Mouse (Mus musculus) embryonic stem cell, embryonic (primary cell): ENCODE measurements around the gene Wrap53.

ENCODE experiments used
- CTCF ChIA-PET, 4 experiments: fragments of 300-600 bp in 2 of 4; fragments of 350-600 bp in 2 of 4; sonication (Branson Sonifier 250); formaldehyde crosslinking; loops; one replicate each; lab custom pipeline; 2022; ENCODE audit warnings: inconsistent platforms in 2 of 4; lab: Charles Lee
- POLR2A ChIA-PET, 4 experiments: fragments of 300-600 bp in 2 of 4; fragments of 350-600 bp in 2 of 4; sonication (Branson Sonifier 250); formaldehyde crosslinking; loops; one replicate each; lab custom pipeline; 2022; ENCODE audit warnings: antibody characterized with exemption in 4 of 4, inconsistent platforms in 1 of 4; lab: Charles Lee

The Wrap53 gene

DNA sequence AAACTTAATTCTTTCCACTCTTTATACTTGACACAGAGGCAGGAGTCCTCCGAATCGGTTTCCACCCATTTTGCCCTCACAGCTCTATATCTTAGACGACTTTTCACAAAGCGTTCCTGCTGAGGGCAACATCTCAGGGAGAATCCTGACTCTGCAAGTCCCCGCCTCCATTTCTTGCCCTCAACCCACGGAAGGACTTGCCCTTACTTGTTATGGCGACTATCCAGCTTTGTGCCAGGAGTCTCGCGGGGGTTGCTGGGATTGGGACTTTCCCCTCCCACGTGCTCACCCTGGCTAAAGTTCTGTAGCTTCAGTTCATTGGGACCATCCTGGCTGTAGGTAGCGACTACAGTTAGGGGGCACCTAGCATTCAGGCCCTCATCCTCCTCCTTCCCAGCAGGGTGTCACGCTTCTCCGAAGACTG is at the start of gene Wrap53, which contains the start of gene Trp53:
Gene Wrap53 (minus strand): TSS at position 165 of the 424 bp plus-strand sequence.
Gene Trp53 (plus strand): TSS at position 269 of the 424 bp plus-strand sequence.
- CTCF ChIA-PET = interaction anchor here (0.5 to 2.7 kb wide), 45 partner anchors 8 to 708 kb away, joined by 3 to 23 read pairs (median 4); partner anchors contain the start of genes Sat2 (in 2 of the 4), Atp1b2 (in 1 of the 4), Cyb5d1 (in 1 of the 4) and Efnb3 (in 1 of the 4)

DNA sequence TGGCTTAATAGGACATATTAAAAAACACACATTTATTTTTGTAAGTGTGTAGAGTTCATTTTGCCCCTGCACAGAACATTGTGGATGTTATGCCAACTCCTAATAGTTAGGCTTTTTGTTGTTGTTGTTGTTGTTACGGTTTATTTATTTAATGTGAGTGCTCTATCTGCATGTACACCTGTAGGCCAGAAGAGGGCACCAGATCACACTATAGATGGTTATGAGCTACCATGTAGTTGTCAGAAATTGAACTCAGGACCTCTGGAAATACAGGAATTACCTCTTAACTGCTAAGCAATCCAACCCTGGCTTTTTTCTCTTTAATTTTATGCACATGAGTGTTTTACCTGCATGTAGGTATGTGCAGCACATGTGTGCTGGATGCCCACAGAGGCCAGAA is 49.7 kb upstream of the Wrap53 start:
- CTCF ChIA-PET = interaction anchor here (0.6 to 2.2 kb wide), 28 partner anchors 8 to 319 kb away, joined by 3 to 31 read pairs (median 3); partner anchors contain the start of genes Sox15 (in 2 of the 4), Trp53 (in 2 of the 4), Wrap53 (in 2 of the 4) and Cntrob (in 1 of the 4)
- POLR2A ChIA-PET = interaction anchor here (0.5 to 20.2 kb wide), 33 partner anchors 8 to 260 kb away, joined by 3 to 223 read pairs (median 4); partner anchors contain the start of genes Sat2 (in 2 of the 4), Sox15 (in 2 of the 4), Trp53 (in 2 of the 4) and Wrap53 (in 2 of the 4)

More for the DNA sequence above, at the start of gene Wrap53, which contains the start of gene Trp53:
- POLR2A ChIA-PET = interaction anchor here (0.5 to 17.7 kb wide), 175 partner anchors 9 to 650 kb away, joined by 3 to 500 read pairs (median 5); partner anchors contain the start of genes Fxr2 (in 4 of the 4), Atp1b2 (in 3 of the 4), Cd68 (in 3 of the 4) and Cyb5d1 (in 3 of the 4)

DNA sequence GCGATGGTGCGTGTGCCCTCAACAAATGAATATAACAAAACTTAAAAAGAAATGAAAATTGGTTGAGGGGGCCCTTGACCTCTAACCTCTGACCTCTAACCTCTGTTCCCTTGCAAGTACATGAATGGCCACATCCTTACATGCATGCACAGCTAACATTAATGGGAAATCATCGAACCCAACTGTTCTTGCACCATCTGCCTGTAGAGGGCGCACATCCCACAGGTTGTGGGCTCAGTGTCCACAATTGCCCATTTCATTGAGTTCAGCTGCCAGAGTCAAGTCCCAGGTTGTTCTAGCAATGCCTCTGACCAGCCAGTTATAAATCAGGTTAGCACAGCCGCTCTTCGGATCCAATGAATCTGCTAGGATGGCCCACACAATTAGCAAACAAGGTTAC is 48.2 kb upstream of the Wrap53 start:
- ChIA-PET POLR2A (interaction anchor here in 3 of 4 experiments (0.6 to 1.3 kb wide), 24 partner anchors 12 to 272 kb away, joined by 3 to 11 read pairs (median 3); partner anchors contain the start of genes Atp1b2 (in 2 of the 3), 2810408A11Rik (in 1 of the 3), Neurl4 (in 1 of the 3) and Sox15 (in 1 of the 3)), CTCF (interaction anchor here (0.5 to 1.3 kb wide), 68 partner anchors 8 to 442 kb away, joined by 3 to 17 read pairs (median 4); partner anchors contain the start of genes Sox15 (in 3 of the 4), Trp53 (in 3 of the 4), Wrap53 (in 3 of the 4) and Mpdu1 (in 2 of the 4))

DNA sequence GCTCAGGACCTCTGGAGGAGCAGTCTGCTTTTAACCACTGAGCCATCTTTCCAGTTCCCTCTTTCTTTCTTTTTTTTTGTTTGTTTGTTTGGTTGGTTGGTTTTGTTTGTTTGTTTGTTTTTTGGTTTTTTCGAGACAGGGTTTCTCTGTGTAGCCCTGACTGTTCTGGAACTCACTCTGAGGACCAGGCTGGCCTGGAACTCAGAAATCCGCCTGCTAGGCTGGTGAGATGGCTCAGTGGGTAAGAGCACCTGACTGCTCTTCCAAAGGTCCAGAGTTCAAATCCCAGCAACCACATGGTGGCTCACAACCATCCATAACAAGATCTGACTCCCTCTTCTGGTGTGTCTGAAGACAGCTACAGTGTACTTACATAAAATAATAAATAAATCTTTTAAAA is 44.3 kb upstream of the Wrap53 start:
- ChIA-PET CTCF (interaction anchor here (0.6 to 1.0 kb wide), 7 partner anchors 9 to 324 kb away, joined by 3 to 4 read pairs (median 3); partner anchors contain the start of genes Fxr2 (in 1 of the 4) and Sox15 (in 1 of the 4)), POLR2A (interaction anchor here in 3 of 4 experiments (0.5 to 1.3 kb wide), 11 partner anchors 9 to 771 kb away, joined by 3 to 5 read pairs (median 3); partner anchors contain the start of gene Fxr2 (in 1 of the 3))

DNA sequence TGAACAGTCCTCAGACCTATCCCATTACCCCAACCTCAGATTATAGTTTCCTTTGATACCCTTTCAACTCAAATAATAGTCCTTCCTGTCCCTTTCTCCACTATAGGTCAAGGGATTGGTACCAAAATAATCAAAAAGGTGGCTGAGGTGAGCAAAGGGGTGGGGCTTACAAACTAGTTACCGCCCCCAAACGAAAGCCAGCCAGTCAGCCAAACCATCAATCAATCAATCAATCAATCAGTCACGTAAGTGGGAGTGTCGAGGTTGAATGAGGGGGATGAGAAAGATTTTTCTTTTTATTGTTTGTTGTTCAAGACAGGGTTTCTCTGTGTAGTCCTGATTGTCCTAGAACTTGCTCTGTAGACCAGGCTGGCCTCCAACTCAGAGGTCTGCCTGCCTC is 43.0 kb upstream of the Wrap53 start:
- CTCF ChIA-PET = no interaction called here

DNA sequence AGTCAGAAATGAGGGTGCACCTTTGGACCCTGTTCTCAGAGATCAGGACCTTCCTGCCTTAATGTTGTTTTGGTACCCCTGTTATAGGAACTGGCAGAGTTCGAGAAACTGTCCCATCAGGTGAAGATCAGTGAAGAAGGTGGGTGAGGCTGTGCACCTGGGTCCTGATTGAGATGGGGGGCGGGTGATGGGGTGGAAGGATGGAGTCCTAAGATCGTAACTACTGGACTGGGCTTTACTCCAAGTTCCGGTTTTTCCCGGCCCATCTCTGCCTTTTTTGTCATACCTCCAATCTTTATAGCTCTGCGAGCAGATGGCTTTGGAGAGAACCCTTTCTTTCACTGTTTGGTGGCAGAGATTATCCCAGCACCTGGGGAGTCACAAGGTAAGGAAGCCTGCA is 42.4 kb upstream of the Wrap53 start:
- CTCF ChIA-PET = interaction anchor here (0.5 to 1.5 kb wide), 13 partner anchors 7 to 312 kb away, joined by 3 to 7 read pairs (median 4); partner anchors contain the start of genes Trp53 (in 2 of the 4), Wrap53 (in 2 of the 4) and Fxr2 (in 1 of the 4)

More for the DNA sequence above, 43.0 kb upstream of the Wrap53 start:
- POLR2A ChIA-PET = interaction anchor here in 1 of 4 experiments (2.0 kb wide), 1 partner anchor 18 kb away, joined by 6 read pairs; the partner anchor contains the start of gene Atp1b2

DNA sequence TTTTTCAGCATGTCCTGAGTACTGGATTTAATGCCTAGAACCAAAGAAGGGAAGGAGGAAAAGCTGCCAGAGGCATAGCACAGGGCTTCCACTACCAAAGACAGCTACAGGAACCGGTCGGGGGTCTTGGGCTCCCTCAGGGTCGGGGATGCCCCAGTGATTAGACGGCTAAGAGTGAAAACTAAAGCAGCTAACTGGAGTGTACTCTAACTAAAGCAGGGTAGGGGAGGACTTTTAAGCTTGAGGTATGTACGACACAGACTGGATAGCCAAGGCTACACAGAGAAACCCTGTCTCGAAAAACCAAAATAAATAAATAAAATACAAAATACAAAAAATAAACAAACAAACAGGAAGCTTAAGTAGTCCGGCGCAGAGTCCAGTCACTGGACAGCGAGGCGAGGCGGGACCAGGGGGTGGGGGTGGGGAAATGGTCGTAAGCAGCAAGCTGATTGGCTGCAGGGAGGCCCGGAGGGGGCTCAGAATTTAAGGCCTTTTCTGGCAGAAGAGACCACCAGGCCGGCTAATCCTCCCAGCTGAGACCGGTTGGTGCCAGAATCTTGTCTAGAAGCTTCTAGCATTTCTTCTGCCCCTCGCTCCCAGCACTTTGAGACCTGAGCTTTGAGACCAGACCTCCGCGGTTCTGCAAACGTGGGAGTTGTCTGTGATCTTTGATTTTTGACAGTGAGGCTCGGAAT is 41.7 kb upstream of the Wrap53 start, which contains the start of gene Sat2:
Gene Sat2 (plus strand): TSS at position 454 of the 698 bp plus-strand sequence.
- ChIA-PET POLR2A (interaction anchor here in 3 of 4 experiments (0.6 to 2.4 kb wide), 42 partner anchors 8 to 1105 kb away, joined by 3 to 12 read pairs (median 4); partner anchors contain the start of genes Atp1b2 (in 3 of the 3), Trp53 (in 3 of the 3), Wrap53 (in 3 of the 3) and Senp3 (in 2 of the 3)), CTCF (interaction anchor here (0.5 to 1.5 kb wide), 21 partner anchors 8 to 885 kb away, joined by 3 to 10 read pairs (median 4); partner anchors contain the start of genes Fxr2 (in 2 of the 4), Trp53 (in 2 of the 4) and Wrap53 (in 2 of the 4))

More for the DNA sequence above, 42.4 kb upstream of the Wrap53 start:
- POLR2A ChIA-PET = interaction anchor here in 3 of 4 experiments (0.6 to 2.4 kb wide), 31 partner anchors 8 to 1104 kb away, joined by 3 to 12 read pairs (median 4); partner anchors contain the start of genes Trp53 (in 3 of the 3), Wrap53 (in 3 of the 3), Atp1b2 (in 2 of the 3) and Sox15 (in 2 of the 3)

DNA sequence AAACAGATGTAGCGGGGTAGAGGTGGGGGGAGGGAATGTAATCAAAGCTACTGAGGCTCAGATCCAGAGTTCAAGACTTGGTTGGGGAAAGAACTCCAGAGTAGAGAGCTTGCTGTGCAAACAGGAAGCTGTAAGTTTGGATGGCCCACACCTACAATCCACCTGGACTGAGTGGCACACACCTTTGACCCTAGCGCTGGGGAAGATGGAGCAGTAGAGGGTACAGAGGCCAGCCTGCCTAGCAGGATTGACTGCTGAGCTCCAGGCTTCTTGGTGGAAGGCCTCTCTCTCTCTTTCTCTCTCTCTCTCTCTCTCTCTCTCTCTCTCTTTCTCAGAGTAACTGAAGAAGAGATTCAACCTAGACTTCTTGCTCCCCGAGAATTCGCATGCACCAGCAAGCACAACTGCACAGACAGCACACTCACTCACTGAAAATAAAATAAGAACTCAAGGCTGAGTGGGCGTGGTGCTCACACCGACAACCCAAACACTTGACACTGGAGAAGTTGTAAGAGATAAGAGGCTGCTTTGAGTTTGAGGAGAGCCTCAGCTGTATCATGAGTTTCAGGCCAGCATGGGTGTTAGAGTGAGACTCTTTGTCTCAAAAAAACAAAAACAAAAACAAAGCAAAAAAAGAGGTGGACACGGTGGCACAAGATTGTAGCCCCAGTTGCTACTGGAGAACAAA is 40.5 kb upstream of the Wrap53 start:
- ChIA-PET CTCF (interaction anchor here in 3 of 4 experiments (0.6 to 1.5 kb wide), 8 partner anchors 8 to 91 kb away, joined by 3 to 10 read pairs (median 4); no protein-coding TSS in a partner anchor), POLR2A (interaction anchor here in 3 of 4 experiments (0.7 to 9.5 kb wide), 10 partner anchors 8 to 91 kb away, joined by 3 to 97 read pairs (median 4); partner anchors contain the start of genes Trp53 (in 2 of the 3) and Wrap53 (in 2 of the 3))

DNA sequence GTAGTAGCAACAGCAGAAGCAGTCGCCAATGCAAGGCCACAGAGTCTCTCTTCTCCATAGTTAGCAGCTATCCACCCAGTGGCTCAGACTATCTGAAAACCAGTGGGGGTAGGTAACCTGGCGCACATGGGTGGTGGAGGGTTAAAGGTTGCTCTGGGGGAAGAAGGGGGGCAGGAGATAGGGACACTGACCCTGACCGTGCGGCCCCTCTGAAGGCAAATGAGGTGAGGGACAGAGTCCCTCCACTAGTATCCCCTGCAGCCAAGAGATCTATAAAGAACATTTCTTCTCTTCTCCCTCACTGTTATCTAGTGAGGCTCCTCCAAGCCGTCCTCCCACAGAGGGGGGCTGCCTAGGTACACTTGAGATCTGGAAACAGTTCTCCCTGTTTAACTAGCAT is 37.8 kb upstream of the Wrap53 start, which contains the start of gene Shbg:
Gene Shbg (minus strand): TSS at position 101 of the 400 bp plus-strand sequence.
- POLR2A ChIA-PET = interaction anchor here in 3 of 4 experiments (0.6 to 9.5 kb wide), 9 partner anchors 13 to 290 kb away, joined by 3 to 97 read pairs (median 4); partner anchors contain the start of genes Trp53 (in 2 of the 3), Wrap53 (in 2 of the 3) and Atp1b2 (in 1 of the 3)
- CTCF ChIA-PET = interaction anchor here in 2 of 4 experiments (0.6 to 2.0 kb wide), 2 partner anchors 10 to 343 kb away, joined by 3 to 15 read pairs; no protein-coding TSS in a partner anchor

DNA sequence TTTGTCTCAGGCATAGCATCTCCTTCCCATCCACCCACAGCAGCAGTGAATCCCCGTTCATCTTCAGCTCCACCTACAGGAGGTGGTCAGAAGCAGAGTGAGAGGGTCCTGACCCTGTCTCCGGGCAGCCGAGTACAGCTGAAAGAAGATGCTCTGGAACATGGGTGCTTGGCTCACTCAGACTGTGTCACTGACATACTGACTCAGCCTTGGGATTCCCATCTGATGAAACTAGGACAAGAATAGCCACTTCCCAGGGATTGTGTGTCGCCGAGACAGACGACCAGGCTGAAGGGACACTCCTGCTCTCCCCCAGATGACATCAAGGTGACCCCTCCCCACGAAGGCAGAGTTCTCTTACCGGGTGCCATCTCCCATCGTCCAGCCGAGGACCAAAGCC is 36.7 kb upstream of the Wrap53 start:
- CTCF ChIA-PET = interaction anchor here (0.5 to 2.2 kb wide), 20 partner anchors 12 to 166 kb away, joined by 3 to 15 read pairs (median 3); partner anchors contain the start of genes Trp53 (in 2 of the 4), Wrap53 (in 2 of the 4) and Fxr2 (in 1 of the 4)
- POLR2A ChIA-PET = interaction anchor here (0.6 to 9.5 kb wide), 16 partner anchors 11 to 94 kb away, joined by 3 to 97 read pairs (median 4); partner anchors contain the start of genes Trp53 (in 3 of the 4), Wrap53 (in 3 of the 4), Atp1b2 (in 2 of the 4) and Fxr2 (in 1 of the 4)

DNA sequence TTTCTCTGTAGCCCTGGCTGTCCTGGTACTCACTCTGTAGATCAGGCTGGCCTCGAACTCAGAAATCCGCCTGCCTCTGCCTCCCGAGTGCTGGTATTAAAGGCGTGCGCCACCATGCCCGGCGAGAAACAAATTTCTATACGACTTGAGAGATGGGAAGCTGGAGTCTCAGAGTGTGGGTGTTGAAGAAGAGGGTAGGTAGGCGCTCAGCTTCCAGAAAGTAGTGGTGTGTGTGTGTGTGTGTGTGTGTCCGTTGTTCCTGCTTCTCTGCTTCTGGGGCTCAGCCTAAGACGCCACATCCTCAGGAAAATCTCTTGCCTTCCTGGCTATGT is 34.2 kb upstream of the Wrap53 start:
- POLR2A ChIA-PET = interaction anchor here (0.6 to 9.5 kb wide), 34 partner anchors 8 to 203 kb away, joined by 3 to 97 read pairs (median 5); partner anchors contain the start of genes Trp53 (in 4 of the 4), Wrap53 (in 4 of the 4), Atp1b2 (in 3 of the 4) and Fxr2 (in 2 of the 4)

DNA sequence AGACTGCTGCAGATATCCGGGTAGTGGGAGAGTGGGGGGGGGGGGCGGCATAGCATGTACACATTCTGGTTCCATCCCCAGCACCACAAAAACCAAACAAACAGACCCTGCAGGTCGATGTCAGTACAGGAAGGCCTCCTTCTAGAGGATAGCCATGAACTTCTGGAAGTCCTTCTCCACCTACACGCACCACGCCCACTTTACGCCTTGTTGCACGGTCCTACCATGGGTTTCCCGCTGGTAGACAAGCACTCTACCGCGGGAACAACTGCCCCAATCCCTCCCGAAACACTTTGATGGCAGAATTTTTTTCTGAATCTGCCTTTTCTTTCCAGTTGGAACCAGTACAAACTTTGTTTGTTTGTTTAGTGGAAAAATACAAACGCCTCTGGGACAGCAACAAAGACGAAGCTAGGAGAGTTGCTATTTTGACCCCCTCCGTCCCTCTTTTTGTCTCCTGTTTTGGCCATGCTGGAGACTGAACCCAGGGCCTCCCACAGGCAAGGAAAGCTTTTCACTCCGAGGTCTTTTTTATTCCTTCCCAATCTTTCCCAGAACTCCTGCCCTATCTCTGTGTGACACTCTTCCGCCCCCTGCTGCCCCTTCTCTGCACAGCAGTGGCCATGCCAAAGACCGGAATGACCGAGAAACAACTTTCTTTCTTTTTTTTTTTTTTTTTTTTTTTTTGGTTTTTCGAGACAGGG is 33.6 kb upstream of the Wrap53 start:
- CTCF ChIA-PET = interaction anchor here (0.5 to 2.6 kb wide), 50 partner anchors 11 to 1496 kb away, joined by 3 to 23 read pairs (median 4); partner anchors contain the start of genes Trp53 (in 4 of the 4), Wrap53 (in 4 of the 4), Dnah2 (in 1 of the 4) and Fxr2 (in 1 of the 4)
- POLR2A ChIA-PET = interaction anchor here (0.6 to 9.5 kb wide), 37 partner anchors 8 to 216 kb away, joined by 3 to 97 read pairs (median 4); partner anchors contain the start of genes Trp53 (in 4 of the 4), Wrap53 (in 4 of the 4), Atp1b2 (in 3 of the 4) and Fxr2 (in 2 of the 4)

More for the DNA sequence above, 34.2 kb upstream of the Wrap53 start:
- CTCF ChIA-PET = interaction anchor here (0.6 to 2.6 kb wide), 44 partner anchors 10 to 1495 kb away, joined by 3 to 23 read pairs (median 4); partner anchors contain the start of genes Trp53 (in 3 of the 4), Wrap53 (in 3 of the 4), Dnah2 (in 1 of the 4) and Fxr2 (in 1 of the 4)

DNA sequence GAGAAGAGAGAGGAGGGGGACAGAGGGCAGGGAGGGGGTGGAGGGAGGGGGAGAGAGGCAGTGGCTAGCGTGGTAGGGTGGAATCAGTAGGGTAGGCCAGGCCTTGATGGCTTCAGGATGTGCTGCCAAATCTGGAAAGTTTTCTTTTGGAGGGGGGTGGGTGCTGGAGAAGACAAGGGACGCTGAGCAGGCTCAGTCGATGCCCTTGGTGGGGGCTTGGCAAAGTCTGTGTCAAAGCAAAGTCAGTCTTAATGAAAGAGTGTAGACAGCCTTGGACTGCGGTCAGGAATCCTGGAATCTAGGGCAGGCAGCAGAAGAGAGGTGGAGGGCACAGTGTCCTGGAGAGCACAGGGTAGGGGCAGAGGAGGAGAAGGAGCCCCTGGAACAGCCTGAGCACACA is 30.8 kb upstream of the Wrap53 start:
- ChIA-PET POLR2A (interaction anchor here in 2 of 4 experiments (0.6 to 16.3 kb wide), 8 partner anchors 11 to 174 kb away, joined by 3 to 500 read pairs (median 11); partner anchors contain the start of genes Trp53 (in 2 of the 2), Wrap53 (in 2 of the 2) and Sat2 (in 1 of the 2)), CTCF (interaction anchor here in 2 of 4 experiments (0.7 to 1.4 kb wide), 4 partner anchors 53 to 1023 kb away, joined by 3 to 5 read pairs (median 4); no protein-coding TSS in a partner anchor)

DNA sequence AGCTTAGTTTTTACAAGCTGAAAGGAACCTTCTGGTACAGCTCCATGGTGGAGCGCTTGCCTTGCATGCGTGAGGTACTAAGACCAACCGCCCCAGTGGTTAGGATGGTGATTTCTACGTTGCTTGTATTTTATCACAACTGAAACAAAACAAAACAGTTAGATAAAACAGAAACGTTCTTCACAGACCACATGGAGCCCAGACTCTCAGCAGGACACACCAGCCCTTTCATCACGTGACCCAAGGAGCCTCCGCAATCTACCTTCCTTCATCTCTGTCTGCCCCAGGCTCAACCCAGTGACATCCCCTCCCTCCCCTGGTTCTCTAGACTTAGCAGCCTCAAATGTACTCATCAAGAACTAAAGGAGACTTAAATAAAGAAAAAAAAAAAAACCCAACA is 29.4 kb upstream of the Wrap53 start:
- CTCF ChIA-PET = interaction anchor here in 2 of 4 experiments (0.6 to 2.3 kb wide), 2 partner anchors 30 to 31 kb away, joined by 3 to 10 read pairs; partner anchors contain the start of genes Trp53 (in 1 of the 2) and Wrap53 (in 1 of the 2)
- POLR2A ChIA-PET = interaction anchor here in 3 of 4 experiments (0.7 to 16.3 kb wide), 14 partner anchors 9 to 824 kb away, joined by 3 to 500 read pairs (median 5); partner anchors contain the start of genes Trp53 (in 3 of the 3), Wrap53 (in 3 of the 3) and Eif5a (in 1 of the 3)
